Mouse (Mus musculus) liver, embryonic 13.5 days (tissue): ENCODE data around the gene Zfp462. TPM values are rescaled to one million over a fixed set of nuclear protein-coding genes. Genes with fewer than 3 reads are reported as not detected.

ENCODE experiments used
- ATAC-seq: fragments of 200-750 bp; cut with Nextera tagmentation; 2 replicates; pipeline ENCODE4 v1.8.0; 2017; ENCODE audit warnings: low read depth, mild to moderate bottlenecking, moderate number of reproducible peaks, moderate library complexity
- DNase-seq: peaks from one replicate; pipeline ENCODE4 v3.0.0; 2022
- H3K27ac ChIP-seq: fragments of 300-500 bp; sonication (generic); 2 replicates; pipeline ENCODE4 v1.5.1; 2015; ENCODE audit warnings: moderate library complexity, mild to moderate bottlenecking, inconsistent platforms
- H3K27me3 ChIP-seq: fragments of 300-500 bp; sonication (generic); 2 replicates; pipeline ENCODE4 v1.6.1; 2015; ENCODE audit warnings: mild to moderate bottlenecking, inconsistent platforms
- H3K36me3 ChIP-seq: fragments of 300-500 bp; sonication (generic); 2 replicates; pipeline ENCODE4 v1.6.1; 2015; ENCODE audit warnings: mild to moderate bottlenecking, inconsistent platforms
- H3K4me1 ChIP-seq: fragments of 300-500 bp; sonication (generic); replicated peaks from 2 replicates; pipeline ENCODE4 v1.6.1; 2015; ENCODE audit warnings: inconsistent platforms
- H3K4me2 ChIP-seq: fragments of 300-500 bp; sonication (generic); 2 replicates; pipeline ENCODE4 v1.6.1; 2015; ENCODE audit warnings: inconsistent platforms, mild to moderate bottlenecking, moderate library complexity
- H3K4me3 ChIP-seq: fragments of 300-500 bp; sonication (generic); replicated peaks from 2 replicates; pipeline ENCODE4 v1.5.1; 2015; ENCODE audit warnings: mild to moderate bottlenecking, inconsistent platforms
- H3K9ac ChIP-seq: fragments of 300-500 bp; sonication (generic); 2 replicates; pipeline ENCODE4 v1.6.1; 2015; ENCODE audit warnings: mild to moderate bottlenecking, inconsistent platforms
- H3K9me3 ChIP-seq: fragments of 300-500 bp; sonication (generic); replicated peaks from 2 replicates; pipeline ENCODE4 v1.6.1; 2016; ENCODE audit warnings: inconsistent platforms
- WGBS: fragments of 180-500 bp; shearing (Covaris S2); methylation state at CpG from one replicate; pipeline ENCODE4 v1.1.7; 2015; ENCODE audit not compliant: insufficient replicate concordance; 5-methylcytosine and 5-hydroxymethylcytosine counted together
- polyA plus RNA-seq: library from polyadenylated mRNA; unstranded; fragments of >200 nt; fragmentation: Nextera tagmentation; extraction: Ambion mirVana; gene quantifications from 2 replicates; pipeline ENCODE4 v1.2.1, GENCODE M21; 2015

The Zfp462 gene
- polyA plus RNA-seq, 1 experiment from 2014 or later = 0.14 TPM

DNA sequence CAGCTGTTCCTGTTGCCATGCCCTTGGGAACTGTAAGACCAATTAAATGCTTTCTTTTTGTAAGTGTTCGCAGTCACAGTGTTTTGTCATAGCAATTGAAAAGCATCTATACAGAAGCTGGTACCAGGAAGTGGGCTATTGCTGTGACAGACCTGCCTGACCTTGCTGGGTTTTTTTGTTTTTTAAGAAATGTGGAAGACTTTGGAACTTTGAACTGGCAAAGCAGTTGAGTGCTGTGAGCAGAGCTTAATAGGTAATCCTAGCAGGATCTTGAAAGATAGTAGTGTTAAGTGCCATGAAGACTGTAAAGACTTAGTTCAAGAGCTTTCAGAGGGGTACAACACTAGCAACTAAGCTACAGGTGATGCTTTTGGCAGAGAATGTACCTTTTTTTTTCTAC is 7.7 kb upstream of the Zfp462 start:
- H3K27ac ChIP-seq = no peak overlapping the region
- 61% methylated on average over 1 of the region's 1 CpGs for WGBS
- ATAC-seq = no peak

DNA sequence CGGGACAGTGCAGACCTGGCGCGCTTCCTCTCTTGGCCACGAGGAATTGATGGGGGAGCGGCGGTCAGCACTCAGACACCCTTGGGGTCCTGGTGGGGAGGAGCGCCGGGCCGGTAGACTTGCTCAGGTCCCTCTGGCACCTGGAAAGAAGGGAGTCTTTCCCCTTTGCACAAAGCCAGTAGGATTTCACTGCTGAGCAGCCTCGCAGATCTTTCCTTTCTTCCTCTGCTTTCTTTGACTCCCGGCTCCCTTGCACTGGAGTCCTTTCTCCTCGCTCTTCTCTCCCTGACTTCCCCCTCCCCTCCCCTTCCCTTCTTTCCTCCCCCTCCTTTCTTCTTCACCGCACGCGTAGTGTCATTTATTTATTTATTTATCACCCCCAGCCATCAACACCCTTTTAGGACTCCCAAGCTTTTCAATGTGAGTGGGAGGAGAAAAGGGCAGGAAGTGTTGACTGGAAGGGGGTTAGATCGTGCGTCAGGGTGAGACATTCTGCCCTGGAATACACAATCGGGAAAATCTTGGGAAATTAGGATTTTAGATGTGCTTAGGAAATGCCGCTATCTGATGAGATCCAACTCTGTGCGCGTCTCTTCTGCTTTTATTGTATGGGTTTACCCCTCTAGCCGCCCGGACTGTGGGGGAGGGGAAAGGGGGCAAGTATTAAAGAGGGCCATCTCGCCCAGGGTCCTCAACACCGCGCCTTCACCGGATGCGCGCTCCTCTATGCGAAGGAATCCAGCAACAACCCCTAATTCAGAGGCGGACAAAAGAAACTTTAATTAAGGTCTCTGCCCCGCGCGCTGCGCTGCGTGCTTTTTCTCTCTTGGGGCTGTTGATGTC is 976 bp downstream of the Zfp462 start:
- ATAC-seq (no peak), DNase-seq (no peak)
- Histone ChIP-seq H3K27me3 (peaks cover 67% of the 10 kb centered on the region), H3K36me3 (no peaks in the 10 kb centered on the region), H3K4me3 (peak overlapping the region; percentile 35), H3K9ac (no peak overlapping the region), H3K9me3 (no peaks in the 10 kb centered on the region), H3K27ac (no peak overlapping the region), H3K4me1 (no peaks in the 10 kb centered on the region), H3K4me2 (peak overlapping the region; percentile 63)
- under 1% methylated on average over 36 of the region's 36 CpGs for WGBS

More for the DNA sequence above, 7.7 kb upstream of the Zfp462 start:
- Histone ChIP-seq H3K9me3 (no peaks in the 10 kb centered on the region), H3K36me3 (no peaks in the 10 kb centered on the region), H3K9ac (no peak overlapping the region), H3K4me3 (no peak overlapping the region), H3K4me1 (no peaks in the 10 kb centered on the region), H3K27me3 (no peaks in the 10 kb centered on the region), H3K4me2 (no peak overlapping the region)
- no peak for DNase-seq

DNA sequence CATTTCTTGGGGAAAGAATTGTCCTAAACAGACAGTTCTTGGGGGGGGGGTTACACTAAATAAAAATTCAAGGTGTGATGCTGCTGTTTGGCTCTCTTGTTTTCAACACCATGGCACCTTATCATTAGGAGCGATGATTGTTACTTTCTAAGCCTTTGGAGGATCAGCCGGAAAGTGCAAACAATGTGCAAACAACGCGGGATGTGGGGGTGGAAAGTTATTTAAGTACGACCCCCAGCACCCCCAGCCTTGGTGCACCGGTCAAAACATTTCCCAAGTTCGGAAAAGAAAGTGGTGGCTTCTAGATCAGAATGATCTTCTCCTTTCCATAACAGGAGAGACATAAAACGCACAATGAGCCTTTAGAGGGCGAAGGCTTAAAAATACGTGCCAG is 1.8 kb downstream of the Zfp462 start:
- no peaks in the 10 kb centered on the region for H3K9me3 ChIP-seq
- H3K9ac ChIP-seq = no peak overlapping the region
- DNase-seq (no peak), ATAC-seq (no peak)
- no peaks in the 10 kb centered on the region for H3K36me3 ChIP-seq
- under 1% methylated on average over 10 of the region's 10 CpGs for WGBS
- H3K4me2 ChIP-seq = peak overlapping the region; percentile 63
- H3K27ac ChIP-seq = no peak overlapping the region
- H3K4me1 ChIP-seq = no peaks in the 10 kb centered on the region
- peaks cover 67% of the 10 kb centered on the region for H3K27me3 ChIP-seq
- peak overlapping the region; percentile 53 for H3K4me3 ChIP-seq

DNA sequence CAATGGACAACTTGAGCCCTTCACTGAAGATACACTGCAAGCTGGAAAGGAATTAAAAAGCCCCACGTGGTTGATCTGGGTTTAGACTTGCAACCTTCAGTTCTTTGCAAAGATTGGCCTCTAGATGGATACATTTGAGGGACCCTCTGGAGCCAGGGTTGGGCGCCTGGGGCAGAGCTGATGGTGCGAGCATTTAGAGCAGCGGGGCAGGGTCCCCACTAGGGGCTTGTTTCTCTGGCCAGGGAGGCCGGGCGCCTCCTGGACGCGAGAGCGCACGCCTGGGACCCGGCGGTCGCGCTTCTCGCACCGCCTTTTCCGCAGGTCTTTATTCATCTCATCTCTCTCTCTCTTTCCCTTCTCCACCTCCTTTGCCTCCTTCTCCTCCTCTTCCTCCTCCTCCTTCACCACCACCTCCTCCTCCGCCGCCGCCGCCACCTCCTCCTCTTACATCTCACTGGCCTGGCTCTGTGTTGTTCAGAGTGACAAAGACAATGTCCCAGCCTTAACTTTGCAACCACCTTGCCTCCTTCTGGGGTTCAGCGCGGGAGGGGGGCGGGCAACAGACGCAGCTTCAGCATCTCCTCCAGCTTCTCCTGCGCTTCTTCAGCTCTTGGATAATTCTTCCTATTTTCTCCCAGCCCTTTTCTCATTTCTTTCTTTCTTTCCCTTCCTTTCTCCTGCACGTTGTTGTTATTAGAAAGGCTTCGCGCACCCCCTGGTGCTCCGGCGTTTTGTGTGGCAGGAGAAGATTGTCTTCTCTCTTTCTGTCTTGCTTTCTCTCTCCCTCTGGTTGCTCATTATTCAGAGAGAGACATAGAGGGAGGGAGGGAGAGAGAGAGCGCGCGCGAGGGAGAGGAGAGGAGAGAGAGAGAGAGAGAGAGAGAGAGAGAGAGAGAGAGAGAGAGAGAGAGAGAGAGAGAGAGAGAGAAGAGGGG is 2.5 kb downstream of the Zfp462 start:
- Histone ChIP-seq H3K4me3 (peak overlapping the region; percentile 53), H3K9ac (no peak overlapping the region), H3K27ac (no peak overlapping the region), H3K4me2 (peak overlapping the region; percentile 63), H3K36me3 (no peaks in the 10 kb centered on the region), H3K4me1 (no peaks in the 10 kb centered on the region), H3K27me3 (peaks cover 67% of the 10 kb centered on the region), H3K9me3 (no peaks in the 10 kb centered on the region)
- ATAC-seq (no peak), DNase-seq (no peak)
- under 1% methylated on average over 31 of the region's 35 CpGs for WGBS

DNA sequence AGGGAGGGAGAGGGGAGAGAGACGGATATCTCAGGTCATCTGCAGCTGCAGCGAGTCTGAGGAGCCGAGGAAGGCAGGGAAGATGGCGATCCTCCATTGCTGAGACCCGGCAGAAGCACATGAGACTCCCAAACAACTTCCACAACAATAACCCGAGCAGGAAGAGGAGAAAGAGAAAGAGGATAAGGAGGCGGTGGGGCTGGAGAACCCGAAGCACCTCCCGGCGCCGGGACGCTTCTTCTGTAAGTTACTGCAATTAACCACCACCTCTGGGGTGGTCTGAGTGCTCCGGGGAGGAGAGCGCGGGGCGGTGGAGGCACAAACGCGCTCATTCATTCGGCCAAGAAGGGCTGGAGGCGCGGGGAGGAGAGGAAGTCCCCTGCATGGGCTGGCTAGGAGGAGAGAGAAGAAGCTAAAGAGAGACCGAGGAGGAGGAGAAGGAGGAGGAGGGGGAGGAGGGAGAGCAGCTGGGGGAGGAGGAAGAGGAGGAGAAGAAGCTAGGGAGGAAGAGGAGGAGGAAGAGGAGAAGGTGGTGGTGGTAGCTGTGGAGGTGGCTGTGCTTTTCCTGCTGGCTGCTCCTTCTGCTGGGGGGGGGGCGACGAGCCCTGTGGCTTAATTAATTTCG is 3.3 kb downstream of the Zfp462 start:
- Histone ChIP-seq H3K27ac (peak overlapping the region; percentile 43), H3K27me3 (peaks cover 67% of the 10 kb centered on the region), H3K4me2 (peak overlapping the region; percentile 63), H3K9ac (no peak overlapping the region), H3K4me1 (no peaks in the 10 kb centered on the region), H3K4me3 (peak overlapping the region; percentile 53), H3K9me3 (no peaks in the 10 kb centered on the region), H3K36me3 (no peaks in the 10 kb centered on the region)
- DNase-seq (no peak), ATAC-seq (no peak)
- 1% methylated on average over 24 of the region's 25 CpGs for WGBS

DNA sequence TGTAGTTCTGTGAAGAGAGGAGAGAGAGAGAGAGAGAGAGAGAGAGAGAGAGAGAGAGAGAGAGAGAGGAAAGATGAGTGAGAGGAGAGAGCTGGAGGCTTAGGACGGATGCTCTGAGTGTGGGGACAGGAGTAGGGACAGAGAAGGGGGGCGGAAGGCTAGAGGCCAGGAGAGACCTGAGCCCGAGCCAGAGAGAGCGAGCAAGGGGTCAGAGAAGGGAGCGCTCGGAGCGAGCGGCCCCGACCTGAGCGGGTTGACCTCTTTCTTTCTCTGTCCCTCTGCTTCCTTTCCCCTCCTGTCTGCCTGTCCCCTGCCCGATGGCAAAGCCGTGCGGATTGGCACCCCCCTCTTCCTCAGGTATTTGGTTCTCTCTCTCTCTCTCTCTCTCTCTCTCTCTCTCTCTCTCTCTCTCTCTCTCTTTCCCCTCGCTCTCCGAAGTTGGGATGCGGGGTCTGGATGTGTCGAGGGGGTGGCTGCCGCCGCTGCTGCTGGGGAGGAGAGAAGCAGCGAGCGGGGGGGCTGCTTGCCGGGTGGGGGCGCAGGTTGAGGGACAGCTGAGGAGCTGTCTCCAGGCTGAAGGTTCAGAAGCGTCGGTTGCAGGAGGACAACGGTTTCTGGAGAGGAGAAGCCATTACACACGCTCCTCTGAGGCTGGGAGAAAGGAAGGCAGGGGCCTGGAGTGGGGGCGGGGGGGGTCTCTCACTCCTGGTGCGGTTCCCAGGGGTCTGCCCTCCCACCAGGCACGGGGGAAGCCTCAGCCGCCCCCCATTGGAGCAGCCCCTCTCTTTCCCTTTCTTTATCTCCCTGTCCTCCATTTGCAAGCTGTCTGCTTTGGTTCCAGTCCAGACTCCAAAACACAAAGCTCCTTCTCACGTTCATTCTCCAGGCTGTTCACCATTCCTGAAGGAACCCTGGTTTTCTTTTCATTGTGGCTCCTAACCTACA is 4.0 kb downstream of the Zfp462 start:
- Histone ChIP-seq H3K4me1 (no peaks in the 10 kb centered on the region), H3K27me3 (peaks cover 65% of the 10 kb centered on the region), H3K4me2 (peak overlapping the region; percentile 63), H3K36me3 (no peaks in the 10 kb centered on the region), H3K9me3 (no peaks in the 10 kb centered on the region), H3K4me3 (peak overlapping the region; percentile 53), H3K27ac (peak overlapping the region; percentile 58), H3K9ac (peak overlapping the region; percentile 43)
- no peak for DNase-seq
- WGBS = 1% methylated on average over 31 of the region's 32 CpGs
- no peak for ATAC-seq

DNA sequence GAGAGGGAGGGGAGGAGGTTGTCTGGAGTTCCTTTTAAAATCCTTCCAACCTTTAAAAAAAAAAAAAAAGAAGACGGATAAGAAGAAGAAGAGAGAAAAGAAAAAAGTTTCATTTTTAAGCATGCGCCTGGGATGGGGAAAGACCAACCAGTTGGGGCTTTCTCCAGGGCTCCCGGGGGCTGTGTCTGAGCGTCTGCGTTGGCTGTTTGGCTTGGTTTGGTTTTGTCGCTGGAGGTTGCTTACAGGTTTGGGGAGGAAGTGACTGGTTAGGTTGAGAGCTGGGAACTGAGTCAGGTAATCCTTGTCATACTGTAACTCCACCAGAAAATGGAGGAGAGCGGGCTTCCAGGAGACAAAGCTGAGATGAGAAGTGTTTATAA is 4.7 kb downstream of the Zfp462 start:
- Histone ChIP-seq H3K4me2 (peak overlapping the region; percentile 63), H3K36me3 (no peaks in the 10 kb centered on the region), H3K27ac (peak overlapping the region; percentile 47), H3K4me1 (no peaks in the 10 kb centered on the region), H3K9me3 (no peaks in the 10 kb centered on the region), H3K27me3 (peaks cover 58% of the 10 kb centered on the region), H3K4me3 (peak overlapping the region; percentile 53), H3K9ac (no peak overlapping the region)
- WGBS = 21% methylated on average over 7 of the region's 7 CpGs
- DNase-seq (no peak), ATAC-seq (no peak)

DNA sequence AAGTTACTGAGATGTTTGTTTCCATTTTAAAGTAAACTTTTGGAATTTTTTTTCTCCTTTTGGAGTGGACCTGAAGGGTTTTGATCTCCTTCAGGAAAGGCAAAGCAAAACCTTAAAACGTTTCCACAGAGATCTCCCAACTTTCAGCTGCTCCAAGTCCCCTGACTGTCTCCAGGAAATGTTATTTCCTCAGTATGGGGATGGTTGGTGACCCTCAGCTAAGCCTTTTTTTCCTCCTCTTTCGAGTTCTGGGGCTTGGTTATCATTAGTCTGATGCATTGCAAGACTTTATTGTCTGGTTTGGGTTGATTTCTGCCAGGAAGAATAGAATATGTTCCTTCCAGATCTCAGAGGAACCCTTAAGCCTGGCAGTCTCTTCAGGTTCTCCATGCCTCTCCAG is 5.3 kb downstream of the Zfp462 start:
- peaks cover 52% of the 10 kb centered on the region for H3K27me3 ChIP-seq
- H3K36me3 ChIP-seq = no peaks in the 10 kb centered on the region
- H3K9me3 ChIP-seq = no peaks in the 10 kb centered on the region
- no peaks in the 10 kb centered on the region for H3K4me1 ChIP-seq
- ATAC-seq (no peak), DNase-seq (no peak)
- no peak overlapping the region for H3K4me3 ChIP-seq
- H3K9ac ChIP-seq = no peak overlapping the region
- WGBS = 15% methylated on average over 2 of the region's 2 CpGs
- no peak overlapping the region for H3K27ac ChIP-seq
- H3K4me2 ChIP-seq = no peak overlapping the region

DNA sequence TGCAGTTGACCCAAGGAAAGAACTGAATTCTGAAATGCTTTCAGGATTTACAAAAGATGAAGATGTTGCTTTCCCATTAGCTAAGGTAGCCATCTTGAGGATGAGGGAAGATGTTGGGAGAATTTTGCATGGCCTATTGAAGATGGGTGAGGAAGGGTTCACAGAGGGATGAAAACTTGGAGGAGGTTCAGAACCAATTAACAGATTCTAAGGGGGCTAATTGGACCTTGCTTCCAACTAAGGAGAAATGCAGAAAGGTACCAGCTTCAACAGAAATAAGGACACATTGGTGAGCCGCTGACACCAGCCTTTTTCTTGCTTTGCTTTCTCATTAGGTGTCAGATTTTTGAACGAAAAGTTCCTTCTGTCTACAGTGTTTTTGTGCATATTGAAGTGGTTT is 6.0 kb downstream of the Zfp462 start:
- 53% methylated on average over 2 of the region's 2 CpGs for WGBS
- Histone ChIP-seq H3K4me3 (no peak overlapping the region), H3K9ac (no peak overlapping the region), H3K9me3 (no peaks in the 10 kb centered on the region), H3K4me2 (no peak overlapping the region), H3K27ac (no peak overlapping the region), H3K4me1 (no peaks in the 10 kb centered on the region), H3K27me3 (peaks cover 45% of the 10 kb centered on the region), H3K36me3 (no peaks in the 10 kb centered on the region)
- ATAC-seq (no peak), DNase-seq (no peak)

DNA sequence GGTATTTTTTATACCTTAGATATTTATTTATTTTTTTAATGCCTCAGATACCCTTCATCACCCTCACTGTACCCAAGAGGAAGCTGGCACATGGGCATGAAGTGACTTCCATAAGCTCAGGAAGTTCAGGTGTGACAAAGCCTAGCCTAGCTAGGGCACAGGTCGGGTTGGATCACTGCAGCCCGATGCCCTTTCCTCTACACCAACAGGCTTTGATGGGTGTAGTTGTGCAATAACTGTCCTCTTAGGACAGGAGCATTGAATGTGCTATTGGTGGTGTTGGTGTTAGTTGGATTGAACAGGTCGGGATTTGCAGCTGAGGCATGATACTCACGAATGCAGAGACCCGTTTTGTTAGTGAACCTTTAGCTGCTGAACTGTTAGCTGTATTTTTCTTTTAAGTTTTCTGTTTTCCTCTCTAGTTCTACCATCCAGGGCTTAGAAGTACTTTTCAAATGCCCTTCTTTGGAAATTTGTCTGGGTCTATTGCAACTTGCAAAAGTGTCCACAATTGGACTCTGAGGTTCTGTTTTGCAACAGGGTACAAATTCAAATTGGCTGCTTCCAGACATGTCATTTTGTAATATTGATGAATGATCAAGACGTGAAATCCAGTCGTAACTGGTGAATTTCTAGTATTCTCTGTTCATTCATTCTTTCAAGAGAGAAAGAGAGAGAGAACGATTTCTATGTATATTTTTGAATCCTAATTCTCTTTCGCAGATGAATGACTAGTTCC is 9.0 kb downstream of the Zfp462 start:
- Histone ChIP-seq H3K27me3 (peaks cover 15% of the 10 kb centered on the region), H3K4me2 (no peak overlapping the region), H3K4me3 (no peak overlapping the region), H3K36me3 (no peaks in the 10 kb centered on the region), H3K9me3 (no peaks in the 10 kb centered on the region), H3K27ac (no peak overlapping the region), H3K4me1 (no peaks in the 10 kb centered on the region), H3K9ac (no peak overlapping the region)
- no peak for DNase-seq
- no peak for ATAC-seq
- WGBS = 67% methylated on average over 9 of the region's 9 CpGs
